8 mouse cellular contexts compared by ENCODE assay signal in the genomic region with DNA sequence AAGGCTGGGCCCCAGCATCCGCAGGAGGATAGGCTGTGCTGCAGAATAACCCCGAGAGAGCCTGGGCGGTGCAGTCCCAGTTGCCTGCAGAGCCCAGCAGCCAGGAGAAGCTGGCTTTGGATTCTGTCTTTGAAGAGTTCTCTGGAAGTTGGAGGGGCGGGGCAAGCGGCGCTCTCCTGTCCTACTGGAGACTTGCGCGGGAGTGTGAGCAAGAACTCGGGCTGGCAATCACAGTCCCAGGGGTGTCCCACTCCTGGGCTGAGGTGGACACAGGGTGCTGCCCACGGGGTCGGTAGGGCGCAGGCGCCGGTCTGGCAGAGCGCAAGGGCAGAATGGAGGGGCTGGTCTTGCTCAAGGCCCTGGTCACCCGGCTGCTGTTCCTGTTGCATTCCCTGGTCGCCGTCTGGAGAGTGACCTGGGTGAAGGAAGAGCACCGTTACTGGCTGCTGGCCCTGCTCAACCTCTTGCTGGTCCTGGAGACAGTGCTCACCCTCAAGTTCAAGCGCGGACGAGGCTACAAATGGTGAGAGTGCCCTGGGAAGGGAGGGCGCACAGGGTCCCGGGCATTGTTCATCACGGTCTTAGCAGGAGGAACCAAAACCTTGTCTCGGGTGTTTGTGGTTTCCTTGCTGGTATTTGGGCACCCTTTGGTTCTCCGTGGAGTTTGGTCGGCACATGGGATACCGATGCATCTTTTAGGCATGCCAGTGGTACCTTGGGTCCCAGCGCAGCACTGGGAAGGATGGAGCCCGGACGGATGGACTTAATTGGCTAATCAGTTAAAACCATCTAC. TPM values are rescaled to one million over a fixed set of nuclear protein-coding genes. Genes with fewer than 3 reads are reported as not detected.
DNase-seq lines count a peak whose midpoint lies in the region; ATAC-seq and TF ChIP-seq lines count a peak whose summit lies in the region.

A gene (plus strand): TSS at position 79 of the 793 bp plus-strand sequence.

- H3K27me3 ChIP-seq in limb, embryonic 11.5 days (ENCODE audit: control insufficient read depth, insufficient read depth, low read length), result no peaks in the 10 kb centered on the region
- H3K27me3 ChIP-seq in midbrain, embryonic 13.5 days, result peaks cover 28% of the 10 kb centered on the region
- H3K27me3 ChIP-seq in stomach, postnatal 0 days (ENCODE audit: control insufficient read depth, insufficient read depth, low read length), result no peaks in the 10 kb centered on the region

- H3K4me2 ChIP-seq in limb, embryonic 11.5 days (ENCODE audit: low read depth, severe bottlenecking), result peak within 1 kb of the TSS; percentile 85
- peak within 1 kb of the TSS; percentile 78 for H3K4me2 ChIP-seq in midbrain, embryonic 13.5 days (replicated peaks)
- peak within 1 kb of the TSS; percentile 83 for H3K4me2 ChIP-seq in stomach, postnatal 0 days (replicated peaks; ENCODE audit: low read depth)

- no peaks in the 10 kb centered on the region for H3K9me3 ChIP-seq in limb, embryonic 11.5 days (ENCODE audit: control insufficient read depth, low read length)
- no peaks in the 10 kb centered on the region for H3K9me3 ChIP-seq in midbrain, embryonic 13.5 days
- H3K9me3 ChIP-seq in stomach, postnatal 0 days (ENCODE audit: control insufficient read depth, low read length), result no peaks in the 10 kb centered on the region

- WGBS in limb, embryonic 11.5 days, result under 1% methylated on average over 32 of the region's 32 CpGs
- 1% methylated on average over 32 of the region's 32 CpGs for WGBS in midbrain, embryonic 13.5 days
- 2% methylated on average over 32 of the region's 32 CpGs for WGBS in stomach, postnatal 0 days

- H3K27ac ChIP-seq in embryonic fibroblast, embryonic 13.5 days (ENCODE audit: insufficient read depth, low read length), result no peak within 1 kb of the TSS
- no peak within 1 kb of the TSS for H3K27ac ChIP-seq in limb, embryonic 11.5 days (replicated peaks; ENCODE audit: low read depth, low read length)
- H3K27ac ChIP-seq in midbrain, embryonic 13.5 days, result no peak within 1 kb of the TSS
- H3K27ac ChIP-seq in stomach, postnatal 0 days (replicated peaks), result peak within 1 kb of the TSS; percentile 13; the same call in 1 of the 2 replicates

- TF ChIP-seq POLR2A in embryonic fibroblast, embryonic 13.5 days (IDR thresholded peaks at IDR 0.05; ENCODE audit: low read depth, low read length), result no peak

- peaks cover 2% of the 10 kb centered on the region; the same call in 1 of the 2 replicates for H3K4me1 ChIP-seq in embryonic fibroblast, embryonic 13.5 days (ENCODE audit: control insufficient read depth, insufficient read depth, low read length)
- H3K4me1 ChIP-seq in limb, embryonic 11.5 days (ENCODE audit: control insufficient read depth, insufficient read depth, low read length), result no peaks in the 10 kb centered on the region; the same call in 1 of the 2 replicates
- peaks cover 16% of the 10 kb centered on the region for H3K4me1 ChIP-seq in midbrain, embryonic 13.5 days (replicated peaks)
- no peaks in the 10 kb centered on the region for H3K4me1 ChIP-seq in stomach, postnatal 0 days (replicated peaks; ENCODE audit: control insufficient read depth, insufficient read depth)

- peak within 1 kb of the TSS; percentile 19 for H3K4me3 ChIP-seq in embryonic fibroblast, embryonic 13.5 days (ENCODE audit: insufficient read depth, low read length)
- peak within 1 kb of the TSS; percentile 51 for H3K4me3 ChIP-seq in limb, embryonic 11.5 days (ENCODE audit: low read depth, low read length)
- peak within 1 kb of the TSS; percentile 49 for H3K4me3 ChIP-seq in midbrain, embryonic 13.5 days (replicated peaks)
- H3K4me3 ChIP-seq in stomach, postnatal 0 days (ENCODE audit: low read depth, low read length), result peak within 1 kb of the TSS; percentile 53

- no peak for TF ChIP-seq EP300 in stomach, postnatal 0 days (optimal IDR thresholded peaks at IDR 0.05)

- ATAC-seq in limb, embryonic 11.5 days (ENCODE audit: insufficient number of reproducible peaks, low FRiP score, low TSS enrichment, low read depth), result peak; percentile 60
- peak; percentile 87 for ATAC-seq in midbrain, embryonic 13.5 days
- peak; percentile 32; the same call in 1 of the 2 replicates for ATAC-seq in stomach, postnatal 0 days (ENCODE audit: low FRiP score, low TSS enrichment)

- H3K9ac ChIP-seq in limb, embryonic 11.5 days (ENCODE audit: low read length), result peak within 1 kb of the TSS; percentile 71
- peak within 1 kb of the TSS; percentile 57 for H3K9ac ChIP-seq in midbrain, embryonic 13.5 days (replicated peaks)
- peak within 1 kb of the TSS; percentile 57 for H3K9ac ChIP-seq in stomach, postnatal 0 days (ENCODE audit: low read length)

- no peaks in the 10 kb centered on the region for H3K36me3 ChIP-seq in limb, embryonic 11.5 days (ENCODE audit: control insufficient read depth, insufficient read depth, low read length)
- no peaks in the 10 kb centered on the region for H3K36me3 ChIP-seq in midbrain, embryonic 13.5 days
- H3K36me3 ChIP-seq in stomach, postnatal 0 days (ENCODE audit: control insufficient read depth, insufficient read depth, low read length), result no peaks in the 10 kb centered on the region

- peak; percentile 6 for DNase-seq in right cerebral cortex, postnatal 4 days
- DNase-seq in right cerebral cortex, postnatal 14 days, result no peak
- peak; percentile 11 to 25 for DNase-seq in heart, postnatal 36 days
- peak; percentile 73 for DNase-seq in limb, embryonic 11.5 days (ENCODE audit: low spot score)
- peak; percentile 51 for DNase-seq in stomach, postnatal 0 days (ENCODE audit: low spot score)
- no peak for DNase-seq in T-cell, adult 2 months (ENCODE audit: low spot score)

- no peak for TF ChIP-seq CTCF in embryonic fibroblast, embryonic 13.5 days (IDR thresholded peaks at IDR 0.05; ENCODE audit: borderline replicate concordance, insufficient read depth, low read length)
- TF ChIP-seq CTCF in stomach, postnatal 0 days (IDR thresholded peaks at IDR 0.05; ENCODE audit: low read depth), result no peak

- intact Hi-C loops in heart, postnatal 36 days (cut with DNase I), result no loop called here

RNA-seq across cellular contexts. Expression of the gene that starts here (rescaled TPM):
- polyA plus RNA-seq in embryonic fibroblast, embryonic 13.5 days (2011; ENCODE audit: insufficient read length, low read depth, missing spikeins), result 4.4 and 24.3 TPM in 2 replicates
- total RNA-seq in heart, postnatal 36 days (2021), result under 1 TPM; 0.19 to 0.25 TPM
- polyA plus RNA-seq in limb, embryonic 11.5 days (2014; fragmentation: Nextera tagmentation; extraction: Ambion mirVana), result 26.9 and 28.0 TPM in 2 replicates
- 2.7 and 3.0 TPM in 2 replicates for polyA plus RNA-seq in midbrain, embryonic 13.5 days (2015; fragmentation: Nextera tagmentation; extraction: Ambion mirVana)
- polyA plus RNA-seq in stomach, postnatal 0 days (2015; fragmentation: Nextera tagmentation; extraction: Ambion mirVana), result 3.7 and 4.9 TPM in 2 replicates

Comparison
In these comparisons a context has a peak if more than half of its experiments do, and no peak if none do; other contexts are left out.
1. DNase-seq: peak in right cerebral cortex, postnatal 4 days (single experiment), limb, embryonic 11.5 days (single experiment) and stomach, postnatal 0 days (single experiment); none in right cerebral cortex, postnatal 14 days (single experiment) and T-cell, adult 2 months (single experiment).
2. Peak in DNase-seq in heart, postnatal 36 days; RNA of the gene not detected or under 1 TPM.
3. ATAC-seq: peak in every context shown above with its lines; median percentile 87 in midbrain, embryonic 13.5 days; 60 in limb, embryonic 11.5 days; 32 in stomach, postnatal 0 days.
4. Peak in every context shown above with its lines, with median percentiles within 50 percentile points of each other: H3K4me3 ChIP-seq, H3K4me2 ChIP-seq and H3K9ac ChIP-seq.